Mouse (Mus musculus) left cerebral cortex, adult 2 months (tissue): Measurements from ENCODE around the gene Smg6. TPM values are rescaled to one million over a fixed set of nuclear protein-coding genes. Genes with fewer than 3 reads are reported as not detected.
"Not testable (repeated sequence)": the region's sequence is repeated elsewhere in the genome, so short reads cannot be mapped to it uniquely, and the experiment has no call there.

ENCODE experiments used
- DNase-seq, 2 experiments: peaks; one replicate each; pipeline ENCODE4 v3.0.0; 2021 to 2022; ENCODE audit warnings: low spot score in 2 of 2, mixed read lengths in 1 of 2; ENCODE audit errors: extremely low spot score in 1 of 2
- H3K27ac ChIP-seq: fragments of 200-600 bp; 2 replicates; pipeline ENCODE4 v1.8.1; 2022
- H3K4me3 ChIP-seq: fragments of 200-600 bp; 2 replicates; pipeline ENCODE4 v1.8.1; 2022
- CTCF ChIP-seq: fragments of 200-600 bp; IDR thresholded peaks from 2 replicates; pipeline ENCODE4 v1.8.1; 2022; ENCODE audit warnings: antibody characterized with exemption, mild to moderate bottlenecking, moderate library complexity
- intact Hi-C: fragments of 180-260 bp; cut with DNase I; formaldehyde crosslinking; loops from one replicate; pipeline ENCODE4 v1.15.1; 2025
- total RNA-seq, 2 experiments: library from RNA; stranded (reverse); gene quantifications; 2 replicates each; pipeline ENCODE4 v1.2.3; 2021

The Smg6 gene
- total RNA-seq, 2 experiments from 2014 or later, result 30.9 to 32.6 TPM

DNA sequence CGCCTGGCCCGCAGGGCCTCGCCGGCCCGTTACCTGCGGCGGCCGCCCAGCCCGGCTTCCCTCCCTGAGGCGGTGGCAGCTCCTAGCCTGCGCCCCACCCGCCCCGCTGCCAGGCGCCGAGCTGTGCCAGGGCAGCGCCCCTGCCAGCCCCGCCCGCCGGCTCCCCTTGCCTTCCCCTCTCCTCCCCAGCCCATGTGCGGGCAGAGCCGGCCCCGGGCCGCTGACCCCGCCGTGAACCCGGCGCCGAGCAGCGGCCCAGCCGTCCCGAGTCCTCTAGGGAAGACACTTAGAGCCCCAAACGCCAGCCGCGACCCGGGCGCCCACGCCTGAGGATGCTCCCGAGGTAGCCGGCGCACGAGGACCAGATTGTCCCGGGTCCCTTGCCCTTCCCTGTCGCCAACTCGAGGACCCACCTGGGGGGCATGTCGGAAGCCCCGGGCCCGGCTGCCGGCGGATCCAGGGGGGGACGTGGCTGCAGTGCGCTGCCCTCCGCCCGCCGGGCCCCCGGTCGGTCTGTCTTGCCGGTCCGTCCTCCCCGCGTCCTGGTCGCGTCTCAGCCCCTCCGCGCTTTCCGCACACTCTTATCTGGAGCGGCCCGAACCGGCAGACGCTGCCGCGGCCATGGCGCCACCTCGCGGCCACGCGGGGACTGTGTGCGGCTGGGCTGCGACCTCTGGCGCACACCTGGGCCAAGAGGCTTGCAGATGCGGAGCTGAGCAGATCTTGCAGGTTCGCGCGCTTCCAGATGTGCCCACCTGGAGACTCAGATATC lies 243.2 kb downstream of the Smg6 start:
- DNase-seq, result peak; percentile 84
- peak overlapping the region; percentile 63 for H3K4me3 ChIP-seq
- peak; percentile 94 for TF ChIP-seq CTCF
- intact Hi-C loops, result loop anchor here (1.0 to 2.0 kb wide), 2 partner anchors 187 to 222 kb away; no protein-coding TSS in a partner anchor
- peak overlapping the region; percentile 69 for H3K27ac ChIP-seq

DNA sequence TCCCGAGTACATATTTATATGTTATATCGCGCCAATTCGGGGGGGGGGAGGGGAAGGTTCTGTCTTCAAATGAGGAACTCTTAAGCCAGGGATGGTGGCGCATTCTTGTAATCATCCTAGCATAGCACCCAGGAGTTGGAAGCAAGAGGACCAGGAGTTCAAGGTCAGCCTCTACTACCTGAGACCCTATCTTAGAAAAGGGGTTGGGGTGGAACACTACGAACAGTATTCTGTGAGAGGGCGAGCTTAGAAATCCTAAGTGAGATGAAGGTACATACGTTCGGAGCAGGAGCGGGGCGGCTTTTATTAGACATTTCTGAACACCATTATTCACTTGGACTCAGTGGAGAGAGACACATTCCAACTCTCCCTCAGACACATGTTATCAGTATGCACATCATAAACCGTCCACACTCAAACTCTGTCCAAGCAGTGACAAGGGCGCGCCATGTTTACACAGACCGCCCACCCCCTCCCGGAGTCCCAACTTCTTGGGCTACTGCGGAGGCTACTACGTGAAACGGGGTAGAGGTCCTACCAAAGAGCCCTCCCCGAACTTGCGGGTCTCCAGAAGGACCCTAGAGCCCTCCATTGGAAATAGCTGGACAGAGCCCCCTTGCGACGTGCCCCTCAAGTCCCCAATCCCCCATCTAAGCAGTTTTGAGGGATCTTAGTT lies 243.9 kb downstream of the Smg6 start, which contains the start of gene Hic1:
Gene Hic1 (minus strand): TSS at position 115 of the 676 bp plus-strand sequence.
- no peak for TF ChIP-seq CTCF
- intact Hi-C loops, result loop anchor here (1.0 to 5.0 kb wide), 4 partner anchors 188 to 337 kb away; partner anchors contain the start of gene Mnt
- Histone ChIP-seq H3K27ac (peak within 1 kb of the TSS; percentile 77), H3K4me3 (peak within 1 kb of the TSS; percentile 63)
- DNase-seq, result peak in 1 of 2 experiments; percentile 15

DNA sequence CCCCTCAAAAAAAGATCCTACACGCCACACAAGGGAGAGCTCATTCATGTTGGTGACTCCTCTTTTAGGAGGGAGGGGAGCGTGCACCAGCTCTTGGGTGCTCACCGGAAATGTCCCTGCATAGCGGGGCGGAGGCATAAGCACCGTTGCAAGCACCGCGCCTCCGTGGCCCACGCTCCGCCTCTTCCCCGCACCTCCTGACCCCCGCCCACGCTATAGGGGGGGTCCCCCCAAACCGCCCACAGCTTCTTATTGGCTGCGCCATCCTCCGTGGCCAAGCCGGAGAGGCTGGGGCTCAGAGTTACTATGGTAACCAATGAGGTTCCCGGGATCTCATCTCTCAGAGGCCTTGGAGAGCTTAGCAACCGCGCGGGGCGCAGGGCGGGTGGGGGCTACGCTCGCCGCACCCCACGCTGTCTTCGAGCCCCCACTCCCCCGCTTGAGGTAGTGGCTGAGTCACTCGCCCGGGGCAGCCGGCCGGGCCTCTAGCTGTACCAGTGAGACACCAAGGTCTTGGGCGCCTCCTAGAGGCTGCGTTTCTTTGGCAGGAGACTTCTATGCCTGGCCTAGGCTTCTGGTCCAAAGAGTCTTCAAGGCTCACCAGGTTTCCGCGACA lies 244.6 kb downstream of the Smg6 start:
- H3K4me3 ChIP-seq, result peak overlapping the region; percentile 63
- peak; percentile 90 to 94 for DNase-seq
- intact Hi-C loops, result loop anchor here (1.0 to 5.0 kb wide), 2 partner anchors 296 to 338 kb away; partner anchors contain the start of gene Mnt
- H3K27ac ChIP-seq, result peak overlapping the region; percentile 77
- peak; percentile 83 for TF ChIP-seq CTCF

DNA sequence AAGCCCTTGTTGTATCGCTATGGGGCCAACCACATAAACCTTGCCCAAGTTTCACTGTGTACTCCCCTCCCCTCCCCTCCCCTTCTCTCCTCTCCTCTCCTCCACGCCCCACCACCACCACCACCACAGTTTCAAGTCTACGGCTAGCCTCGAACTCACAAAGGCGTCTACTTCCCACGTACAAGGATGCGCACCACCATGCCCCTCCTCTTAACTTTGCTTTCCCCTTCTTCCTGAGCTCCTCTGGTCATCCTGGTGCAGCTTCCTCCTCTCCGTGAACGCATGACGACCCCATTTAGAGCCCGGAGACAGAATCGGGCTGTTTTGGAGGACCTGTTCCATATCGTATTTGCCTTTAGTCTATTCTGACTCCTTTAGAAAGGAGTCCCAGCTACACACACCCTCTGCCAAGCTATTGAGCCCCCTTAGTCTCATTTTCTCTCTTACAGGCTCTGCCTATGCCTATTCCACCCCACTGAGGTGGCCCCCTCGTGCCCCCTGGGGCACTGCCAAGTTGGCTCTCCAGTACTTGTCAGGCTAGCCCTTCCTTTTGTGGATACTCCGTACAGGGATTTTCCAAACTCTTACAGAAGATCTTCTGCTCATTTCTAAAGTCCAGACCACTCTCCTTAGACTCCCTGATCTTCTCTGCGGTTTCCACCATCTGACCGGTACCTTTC lies 245.7 kb downstream of the Smg6 start:
- peak in 1 of 2 experiments; percentile 15 for DNase-seq
- Histone ChIP-seq H3K27ac (peak overlapping the region; percentile 55), H3K4me3 (no peak overlapping the region)
- TF ChIP-seq CTCF, result no peak
- intact Hi-C loops, result loop anchor here (5.0 kb wide), 1 partner anchor 339 kb away; the partner anchor contains the start of gene Mnt

DNA sequence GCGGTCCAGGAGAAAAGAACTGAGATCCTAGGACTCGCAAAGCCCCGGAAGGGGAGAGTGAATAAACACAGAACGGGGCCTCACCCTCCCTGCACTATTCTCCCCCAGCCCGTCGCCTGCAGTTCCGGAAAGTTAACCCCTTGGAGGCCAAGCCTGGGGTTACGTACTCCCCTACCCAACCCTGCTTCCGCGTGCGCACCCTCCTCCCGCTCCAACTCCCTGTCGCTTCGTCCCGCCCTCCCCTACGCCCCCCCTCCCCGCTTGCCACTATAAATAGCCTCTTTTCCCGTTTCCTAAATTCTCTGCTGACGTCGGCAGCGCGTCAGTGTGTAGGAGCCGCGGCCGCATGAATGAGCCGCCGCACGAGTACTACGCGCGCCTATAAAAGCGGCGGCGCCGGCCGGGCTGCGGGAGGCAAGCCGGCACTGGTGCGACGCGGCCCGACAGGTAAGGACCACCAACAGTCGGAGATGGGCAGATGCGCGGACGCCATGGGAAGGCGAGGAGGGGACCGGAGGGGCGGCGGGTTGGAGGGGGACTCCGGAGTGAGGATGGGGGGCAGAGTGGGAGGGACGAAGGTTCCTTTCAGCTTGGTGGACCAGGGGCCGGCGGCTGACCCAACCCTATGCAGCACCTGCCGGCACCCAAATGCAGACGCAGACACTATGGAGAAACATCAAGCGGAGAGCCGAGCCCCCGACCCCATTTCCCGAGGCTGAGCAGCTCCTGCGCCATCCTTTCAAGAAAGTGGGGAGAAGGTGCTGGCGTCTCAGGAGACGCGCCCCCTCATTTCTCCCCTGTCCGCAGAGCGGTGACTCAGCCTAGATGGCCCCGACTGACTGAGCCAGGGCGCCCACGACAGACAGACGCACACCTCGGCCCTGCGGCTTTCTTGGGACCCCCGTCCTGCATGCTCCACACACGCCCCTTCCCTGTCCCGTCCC lies 246.8 kb downstream of the Smg6 start:
- intact Hi-C loops, result loop anchor here (2.0 to 5.0 kb wide), 2 partner anchors 288 to 340 kb away; partner anchors contain the start of genes Mnt and Tlcd2
- Histone ChIP-seq H3K4me3 (peak overlapping the region; percentile 66), H3K27ac (peak overlapping the region; percentile 96)
- TF ChIP-seq CTCF, result no peak
- DNase-seq, result peak; percentile 82 to 84

DNA sequence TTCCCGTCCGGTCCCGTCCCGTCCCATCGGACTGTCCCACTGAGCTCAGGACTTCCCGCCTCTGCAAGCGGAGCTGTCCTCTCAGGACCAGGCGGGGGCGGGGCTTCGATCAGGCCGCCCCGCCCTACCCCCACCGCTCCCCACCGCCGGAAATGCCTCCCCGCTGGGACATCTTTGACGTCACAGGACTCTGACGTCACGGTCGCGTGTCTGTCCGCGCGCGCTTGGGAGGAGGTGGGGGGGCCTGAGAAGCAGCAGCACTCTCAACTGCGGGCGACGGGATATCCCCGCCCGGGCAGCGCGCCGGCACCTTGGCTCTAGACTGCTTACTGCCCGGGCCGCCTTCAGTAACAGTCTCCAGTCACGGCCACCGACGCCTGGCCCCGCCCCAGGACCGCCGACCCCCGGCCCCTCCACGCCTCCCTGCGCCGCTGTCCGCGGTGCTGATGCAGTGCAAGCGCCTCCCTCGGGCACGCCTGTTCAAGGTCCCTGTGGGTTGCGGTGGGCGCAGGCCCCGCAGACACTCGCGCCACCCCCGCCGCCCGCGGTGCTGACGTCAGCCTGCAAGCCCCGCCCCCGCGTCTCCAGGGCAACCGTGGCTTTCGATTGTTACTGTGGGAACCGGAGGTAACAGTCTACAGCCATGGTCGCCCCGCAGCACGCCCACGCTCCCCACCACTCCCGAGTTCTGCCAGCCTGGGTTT lies 247.6 kb downstream of the Smg6 start:
- peak overlapping the region; percentile 96 for H3K27ac ChIP-seq
- DNase-seq, result peak; percentile 94 to 97
- TF ChIP-seq CTCF, result no peak
- peak overlapping the region; percentile 66 for H3K4me3 ChIP-seq
- intact Hi-C loops, result loop anchor here (2.0 to 5.0 kb wide), 2 partner anchors 288 to 341 kb away; partner anchors contain the start of genes Mnt and Tlcd2

DNA sequence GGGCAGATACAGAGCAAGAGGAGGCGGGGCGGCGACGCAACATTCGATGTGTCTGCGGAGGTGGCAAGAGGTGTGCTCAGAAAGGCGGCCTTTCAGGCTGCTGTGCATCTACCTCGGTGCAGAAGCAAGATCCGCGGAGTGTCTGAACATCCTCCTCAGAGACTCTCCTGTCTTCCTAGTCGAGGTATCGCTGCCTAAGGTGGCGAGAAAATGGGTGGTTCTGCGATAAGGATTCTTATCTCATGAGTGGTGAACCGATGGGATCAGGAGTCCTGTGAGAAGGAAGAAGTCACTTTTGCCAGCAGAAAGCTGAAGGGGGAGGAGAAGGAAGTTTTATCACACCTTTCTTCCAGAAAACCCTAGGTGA lies 248.2 kb downstream of the Smg6 start:
- TF ChIP-seq CTCF, result no peak
- DNase-seq, result no peak
- Histone ChIP-seq H3K4me3 (peak overlapping the region; percentile 66), H3K27ac (peak overlapping the region; percentile 96)
- intact Hi-C loops, result loop anchor here (2.0 to 5.0 kb wide), 2 partner anchors 287 to 341 kb away; partner anchors contain the start of genes Mnt and Tlcd2

DNA sequence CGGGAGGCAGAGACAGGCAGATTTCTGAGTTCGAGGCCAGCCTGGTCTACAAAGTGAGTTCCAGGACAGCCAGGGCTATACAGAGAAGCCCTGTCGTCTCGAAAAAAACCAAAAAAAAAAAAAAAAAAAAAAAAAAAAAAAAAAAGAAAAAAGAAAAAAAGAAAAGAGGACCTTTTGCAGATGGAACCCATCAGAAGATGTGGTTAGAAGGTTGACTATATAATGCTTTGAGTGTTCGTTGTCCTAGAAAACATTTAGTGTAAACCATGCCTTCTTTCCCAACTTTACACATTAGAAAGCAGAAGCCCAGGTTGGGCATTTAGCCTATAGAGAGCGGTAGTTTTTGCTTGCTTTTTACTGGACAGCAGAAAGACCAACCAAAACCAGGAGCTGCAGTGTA lies 249.0 kb downstream of the Smg6 start:
- Histone ChIP-seq H3K27ac (peak overlapping the region; percentile 96), H3K4me3 (peak overlapping the region; percentile 66)
- intact Hi-C loops, result loop anchor here (5.0 kb wide), 1 partner anchor 342 kb away; the partner anchor contains the start of gene Mnt
- DNase-seq, result not testable (repeated sequence)

DNA sequence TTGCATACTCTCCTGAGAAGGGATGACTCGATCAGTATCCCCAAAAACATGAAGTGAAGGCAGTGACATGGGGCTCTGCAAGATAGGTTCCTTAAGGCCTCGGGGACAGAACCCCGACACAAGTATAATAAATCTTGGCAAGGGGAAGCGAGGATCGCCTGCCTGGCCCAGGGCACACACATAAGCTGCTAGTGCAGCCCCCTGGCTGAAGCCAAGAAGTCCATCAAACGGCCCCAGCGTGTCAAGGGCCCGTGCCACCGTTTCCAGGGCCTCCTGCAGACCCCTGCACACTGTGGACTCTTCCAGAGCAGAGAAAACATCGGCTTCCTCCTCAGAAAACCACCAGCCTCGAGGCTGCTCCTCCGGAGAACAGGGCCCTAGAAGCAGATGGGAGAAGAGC lies 252.4 kb downstream of the Smg6 start:
- intact Hi-C loops, result loop anchor here (2.0 to 5.0 kb wide), 3 partner anchors 213 to 334 kb away; partner anchors contain the start of genes Rilp, Scarf1 and Wdr81
- TF ChIP-seq CTCF, result no peak
- H3K4me3 ChIP-seq, result peak overlapping the region; percentile 74
- peak in 1 of 2 experiments; percentile 37 for DNase-seq
- peak overlapping the region; percentile 84 for H3K27ac ChIP-seq
